ENCODE assay signal across 15 mouse cellular contexts in the genomic region with DNA sequence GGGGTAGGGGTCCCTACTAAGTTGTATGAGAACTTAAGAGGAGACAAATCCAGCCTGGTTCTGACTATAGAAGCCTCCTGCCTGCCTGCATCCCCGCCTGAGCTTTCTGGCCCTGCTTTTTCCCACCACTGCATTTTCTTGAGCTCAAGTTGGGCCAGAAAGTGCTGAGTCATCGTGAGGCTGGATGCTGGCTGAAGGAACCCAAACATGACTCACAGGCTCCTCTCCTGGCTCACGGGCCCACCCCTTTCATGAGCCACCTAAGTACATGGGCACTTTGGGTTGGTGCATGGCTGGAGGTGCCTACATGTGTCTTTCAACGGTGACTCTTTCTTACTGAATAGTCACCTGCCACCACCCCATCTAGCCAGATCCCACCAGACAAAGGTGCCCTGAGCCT. TPM values are rescaled to one million over a fixed set of nuclear protein-coding genes. Genes with fewer than 3 reads are reported as not detected.
DNase-seq lines count a peak whose midpoint lies in the region; ATAC-seq and TF ChIP-seq lines count a peak whose summit lies in the region.
"Had no signal": no experiment of that assay in that cellular context is flagged by ENCODE, and none has a peak within 500 bp of the region (broad histone marks: within the 10 kb centered on the region; RNA-seq: fewer than 3 reads in every experiment).

No protein-coding gene starts in this region.

- H3K27me3 ChIP-seq in CH12.LX (replicated peaks) = peaks cover 43% of the 10 kb centered on the region
- H3K27me3 ChIP-seq in midbrain, embryonic 14.5 days (ENCODE audit: control insufficient read depth, insufficient read depth, low read length) = no peaks in the 10 kb centered on the region
- H3K27me3 ChIP-seq: hindbrain, embryonic 13.5 days; kidney, embryonic 15.5 days had no signal

- H3K36me3 ChIP-seq in CH12.LX (replicated peaks in 1 of 2; ENCODE audit: control insufficient read depth in 1 of 2, insufficient read depth in 1 of 2, low read length in 1 of 2) = no peaks in the 10 kb centered on the region
- H3K36me3 ChIP-seq in midbrain, embryonic 14.5 days (ENCODE audit: control insufficient read depth, insufficient read depth, low read length) = no peaks in the 10 kb centered on the region
- H3K36me3 ChIP-seq: G1E; hindbrain, embryonic 13.5 days; kidney, embryonic 15.5 days had no signal

- peaks cover 0 to 7% of the 10 kb centered on the region in 2 experiments; a peak in 2 of 4 replicates for H3K4me1 ChIP-seq in CH12.LX (ENCODE audit: control insufficient read depth in 1 of 2, insufficient read depth in 2 of 2)
- no peaks in the 10 kb centered on the region for H3K4me1 ChIP-seq in midbrain, embryonic 14.5 days (ENCODE audit: control insufficient read depth, insufficient read depth, low read length)
- H3K4me1 ChIP-seq: hindbrain, embryonic 13.5 days; kidney, embryonic 15.5 days had no signal

- TF ChIP-seq POLR2A in CH12.LX (IDR thresholded peaks at IDR 0.05; ENCODE audit: low read depth, low read length) = no peak

- no peak for TF ChIP-seq RAD21 in CH12.LX (IDR thresholded peaks at IDR 0.05; ENCODE audit: low read depth, low read length)

- peak; percentile 44 to 55 for DNase-seq in left cerebral cortex, adult 2 months (ENCODE audit: extremely low spot score in 1 of 2, low spot score in 2 of 2)
- no peak for DNase-seq in left cerebral cortex, postnatal 10 days (ENCODE audit: extremely low spot score in 1 of 2, low spot score in 2 of 2)
- DNase-seq in CH12.LX (ENCODE audit: extremely low read depth) = no peak
- peak; percentile 62 for DNase-seq in adipocyte (ENCODE audit: low spot score)
- DNase-seq in frontal cortex, postnatal 36 days (ENCODE audit: low spot score in 2 of 2) = peak; percentile 57 to 60
- DNase-seq in cerebellum, postnatal 4 days (ENCODE audit: low spot score in 2 of 2) = no peak
- DNase-seq in spleen, adult 12 weeks (ENCODE audit: low spot score) = no peak
- DNase-seq in midbrain, embryonic 14.5 days = no peak
- DNase-seq: heart, adult 2 months; lung, postnatal 14 days had no signal

- intact Hi-C loops in left cerebral cortex, adult 2 months (cut with DNase I) = no loop called here
- intact Hi-C loops in left cerebral cortex, postnatal 10 days (cut with DNase I) = no loop called here

- TF ChIP-seq EP300 in CH12.LX (IDR thresholded peaks at IDR 0.05; ENCODE audit: low read length) = no peak

- WGBS in midbrain, embryonic 14.5 days = 77% methylated on average over 4 of the region's 4 CpGs

- no peak for TF ChIP-seq CTCF in left cerebral cortex, adult 2 months (IDR thresholded peaks at IDR 0.05)
- no peak for TF ChIP-seq CTCF in CH12.LX (conservative IDR thresholded peaks at IDR 0.05 in 1 of 2, IDR thresholded peaks at IDR 0.05 in 1 of 2; ENCODE audit: low read depth in 2 of 2, low read length in 2 of 2)

- in situ Hi-C loops in CH12.LX (cut with MboI; ENCODE audit: low pct_ligation_motif_present, low pct_unique_long_range_greater_than_20kb, low sequenced_read_pairs) = no loop called here

- H3K9me3 ChIP-seq in CH12.LX (replicated peaks; ENCODE audit: low read length) = no peaks in the 10 kb centered on the region
- H3K9me3 ChIP-seq in midbrain, embryonic 14.5 days (ENCODE audit: control insufficient read depth, low read length) = no peaks in the 10 kb centered on the region
- H3K9me3 ChIP-seq: hindbrain, embryonic 13.5 days; kidney, embryonic 15.5 days had no signal

- dilution Hi-C loops in CH12.LX (cut with MboI; ENCODE audit: extremely low pct_ligation_motif_present, extremely low pct_unique_long_range_greater_than_20kb, low sequenced_read_pairs) = no loop called here

- no peaks in the 10 kb centered on the region for H3K79me2 ChIP-seq in CH12.LX (replicated peaks; ENCODE audit: control insufficient read depth, extremely low read depth, insufficient read depth, poor library complexity, severe bottlenecking)

- no peak overlapping the region for H3K27ac ChIP-seq in left cerebral cortex, adult 2 months
- no peak overlapping the region for H3K27ac ChIP-seq in CH12.LX (ENCODE audit: insufficient read depth, low read depth)
- no peak overlapping the region for H3K27ac ChIP-seq in midbrain, embryonic 14.5 days (replicated peaks; ENCODE audit: low read depth, low read length)
- H3K27ac ChIP-seq: heart, adult 2 months; hindbrain, embryonic 13.5 days; kidney, embryonic 15.5 days had no signal

- H3K4me3 ChIP-seq in left cerebral cortex, adult 2 months = no peak overlapping the region
- no peak overlapping the region for H3K4me3 ChIP-seq in CH12.LX (replicated peaks in 1 of 3; ENCODE audit: low read depth in 2 of 3, low read length in 2 of 3, poor library complexity in 1 of 3)
- H3K4me3 ChIP-seq in midbrain, embryonic 14.5 days (replicated peaks; ENCODE audit: low read depth, low read length) = no peak overlapping the region
- H3K4me3 ChIP-seq: heart, adult 2 months; hindbrain, embryonic 13.5 days; kidney, embryonic 15.5 days had no signal

- no peak for ATAC-seq in midbrain, embryonic 14.5 days (ENCODE audit: low FRiP score, low TSS enrichment)
- ATAC-seq: forebrain, embryonic 14.5 days had no signal

- H3K9ac ChIP-seq in CH12.LX (ENCODE audit: insufficient read depth, low read depth) = no peak overlapping the region
- H3K9ac ChIP-seq in midbrain, embryonic 14.5 days (replicated peaks; ENCODE audit: low read length) = no peak overlapping the region
- H3K9ac ChIP-seq: hindbrain, embryonic 13.5 days; kidney, embryonic 15.5 days had no signal

- no peak overlapping the region for H3K4me2 ChIP-seq in CH12.LX (ENCODE audit: insufficient read depth, low read depth, poor library complexity, severe bottlenecking)
- no peak overlapping the region for H3K4me2 ChIP-seq in midbrain, embryonic 14.5 days (ENCODE audit: low read length)
- H3K4me2 ChIP-seq: hindbrain, embryonic 13.5 days; kidney, embryonic 15.5 days had no signal

TF ChIP-seq in CH12.LX, 34 proteins besides CTCF, POLR2A, EP300 and RAD21:
- TF ChIP-seq MAFK (IDR thresholded peaks at IDR 0.05; ENCODE audit: insufficient replicate concordance, low read length) = peak; percentile 56
- no peak for TF ChIP-seq TBP (conservative IDR thresholded peaks at IDR 0.05; ENCODE audit: low read depth, low read length)
TF ChIP-seq in CH12.LX: peak in this region for 1.

RNA-seq across cellular contexts. Expression of a gene that starts 5.6 kb away (rescaled TPM):
- total RNA-seq in left cerebral cortex, adult 2 months (2021) = 1 to 10 TPM; 3.2 to 3.4 TPM
- total RNA-seq in left cerebral cortex, postnatal 10 days (2021) = 1 to 10 TPM; 1.7 to 2.2 TPM
- total RNA-seq in CH12.LX (2012; rRNA removed) (not detected in 2 replicates), CH12.LX (2014; rRNA removed) (not detected in 2 replicates)
- polyA plus RNA-seq in CH12.LX (2012; ENCODE audit: insufficient read length, low read depth) = not detected in 2 replicates
- polyA plus RNA-seq in midbrain, embryonic 14.5 days (2014; fragmentation: Nextera tagmentation; extraction: Ambion mirVana) = not detected in 2 replicates
- total RNA-seq: G1E; heart, adult 2 months; midbrain, postnatal 0 days had no signal
- polyA plus RNA-seq: forebrain, embryonic 14.5 days; G1E; heart, adult 2 months; hindbrain, embryonic 13.5 days; kidney, embryonic 15.5 days; midbrain, postnatal 0 days had no signal

RNA-seq across cellular contexts. Expression of a gene that starts 8.7 kb away (rescaled TPM):
- not detected for total RNA-seq in left cerebral cortex, adult 2 months (2021)
- total RNA-seq in left cerebral cortex, postnatal 10 days (2021) = not detected
- total RNA-seq in CH12.LX (2012; rRNA removed) (not detected in 2 replicates), CH12.LX (2014; rRNA removed) (not detected in 2 replicates)
- polyA plus RNA-seq in CH12.LX (2012; ENCODE audit: insufficient read length, low read depth) = not detected in 2 replicates
- not detected in 2 replicates for polyA plus RNA-seq in midbrain, embryonic 14.5 days (2014; fragmentation: Nextera tagmentation; extraction: Ambion mirVana)
- polyA plus RNA-seq: forebrain, embryonic 14.5 days had no signal

RNA-seq across cellular contexts. Expression of a gene that starts 50.0 kb away (rescaled TPM):
- total RNA-seq in left cerebral cortex, adult 2 months (2021) = not detected
- total RNA-seq in left cerebral cortex, postnatal 10 days (2021) = not detected
- total RNA-seq in CH12.LX (2012; rRNA removed) (0.08 TPM in 1 of 2 replicates, not detected in the other), CH12.LX (2014; rRNA removed) (not detected in 2 replicates)
- not detected in 2 replicates for polyA plus RNA-seq in CH12.LX (2012; ENCODE audit: insufficient read length, low read depth)
- not detected in 2 replicates for polyA plus RNA-seq in midbrain, embryonic 14.5 days (2014; fragmentation: Nextera tagmentation; extraction: Ambion mirVana)
- total RNA-seq: heart, adult 2 months; midbrain, postnatal 0 days had no signal
- polyA plus RNA-seq: forebrain, embryonic 14.5 days; G1E; heart, adult 2 months; hindbrain, embryonic 13.5 days; midbrain, postnatal 0 days had no signal

RNA-seq across cellular contexts. Expression of a gene that starts 50.2 kb away (rescaled TPM):
- total RNA-seq in left cerebral cortex, adult 2 months (2021) = not detected
- 1 to 10 TPM in 1 of 2 experiments, under 1 TPM in 1; 0.73 to 1.1 TPM for total RNA-seq in left cerebral cortex, postnatal 10 days (2021)
- total RNA-seq in CH12.LX (2012; rRNA removed) (0.17 TPM in 1 of 2 replicates, not detected in the other), CH12.LX (2014; rRNA removed) (not detected in 2 replicates)
- not detected in 2 replicates for polyA plus RNA-seq in CH12.LX (2012; ENCODE audit: insufficient read length, low read depth)
- 0.72 and 1.4 TPM in 2 replicates for polyA plus RNA-seq in midbrain, embryonic 14.5 days (2014; fragmentation: Nextera tagmentation; extraction: Ambion mirVana)
- total RNA-seq: G1E had no signal
- polyA plus RNA-seq: G1E had no signal

Comparison
In these comparisons a context has a peak if more than half of its experiments do, and no peak if none do; other contexts are left out.
1. DNase-seq: peak in left cerebral cortex, adult 2 months (2 of 2), adipocyte (single experiment) and frontal cortex, postnatal 36 days (2 of 2); none in left cerebral cortex, postnatal 10 days (0 of 2), CH12.LX (single experiment), cerebellum, postnatal 4 days (0 of 2), spleen, adult 12 weeks (single experiment) and midbrain, embryonic 14.5 days (single experiment).